Comparison of ENCODE assay signal across 20 mouse cellular contexts in the genomic region with DNA sequence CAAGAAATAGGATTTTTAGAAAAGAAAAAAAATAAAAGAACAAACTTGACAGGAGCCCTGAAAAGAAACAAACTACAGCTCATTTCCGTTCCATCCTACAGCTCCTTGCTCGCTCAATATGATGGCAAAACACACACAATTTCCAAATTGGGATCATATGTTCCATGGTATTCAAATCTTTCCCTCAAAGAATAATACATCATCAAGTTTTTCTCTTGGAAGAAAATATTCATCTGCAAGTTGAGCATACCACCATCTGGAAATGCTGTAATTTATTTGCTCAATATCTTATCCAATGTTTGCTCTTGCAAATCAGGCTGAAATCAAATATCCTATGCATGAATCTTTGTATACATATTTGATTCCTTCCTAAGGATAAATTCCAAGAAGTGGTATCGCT.
A peak's percentile ranks its signal among the peaks of the same experiment; 100 is the strongest.
DNase-seq lines count a peak whose midpoint lies in the region; ATAC-seq and TF ChIP-seq lines count a peak whose summit lies in the region.
"Had no signal": no experiment of that assay in that cellular context is flagged by ENCODE, and none has a peak within 500 bp of the region (broad histone marks: within the 10 kb centered on the region; RNA-seq: fewer than 3 reads in every experiment).

No protein-coding gene starts in this region.

- no peak for ATAC-seq in embryonic facial prominence, embryonic 13.5 days (ENCODE audit: insufficient number of reproducible peaks, insufficient read depth, low FRiP score, low TSS enrichment, low read depth)
- ATAC-seq in forebrain, postnatal 0 days: peak; percentile 45; the same call in 1 of the 2 replicates
- ATAC-seq in embryonic facial prominence, embryonic 15.5 days (ENCODE audit: insufficient number of reproducible peaks, low FRiP score, low TSS enrichment, low read depth): no peak
- ATAC-seq: forebrain, embryonic 15.5 days had no signal

- no peak overlapping the region for H3K9ac ChIP-seq in embryonic facial prominence, embryonic 13.5 days
- H3K9ac ChIP-seq in forebrain, postnatal 0 days: no peak overlapping the region
- no peak overlapping the region for H3K9ac ChIP-seq in embryonic facial prominence, embryonic 15.5 days
- H3K9ac ChIP-seq: forebrain, embryonic 12.5 days; forebrain, embryonic 15.5 days had no signal

- H3K4me3 ChIP-seq in embryonic facial prominence, embryonic 13.5 days: no peak overlapping the region
- H3K4me3 ChIP-seq in embryonic facial prominence, embryonic 10.5 days: no peak overlapping the region
- H3K4me3 ChIP-seq in forebrain, postnatal 0 days (ENCODE audit: low read depth, low read length): no peak overlapping the region
- H3K4me3 ChIP-seq in forebrain, embryonic 10.5 days: no peak overlapping the region
- H3K4me3 ChIP-seq in embryonic facial prominence, embryonic 15.5 days (replicated peaks): no peak overlapping the region
- H3K4me3 ChIP-seq: forebrain, embryonic 12.5 days; forebrain, embryonic 15.5 days; gastrocnemius, adult 2 months had no signal

- H3K27me3 ChIP-seq in embryonic facial prominence, embryonic 13.5 days: no peaks in the 10 kb centered on the region
- no peaks in the 10 kb centered on the region for H3K27me3 ChIP-seq in embryonic facial prominence, embryonic 10.5 days (replicated peaks; ENCODE audit: low read depth, poor library complexity, severe bottlenecking)
- no peaks in the 10 kb centered on the region for H3K27me3 ChIP-seq in forebrain, postnatal 0 days (ENCODE audit: insufficient read depth, low read length)
- no peaks in the 10 kb centered on the region for H3K27me3 ChIP-seq in forebrain, embryonic 10.5 days (ENCODE audit: poor library complexity, severe bottlenecking)
- H3K27me3 ChIP-seq in embryonic facial prominence, embryonic 15.5 days: no peaks in the 10 kb centered on the region
- H3K27me3 ChIP-seq: forebrain, embryonic 12.5 days; forebrain, embryonic 15.5 days had no signal

- no peaks in the 10 kb centered on the region for H3K36me3 ChIP-seq in embryonic facial prominence, embryonic 13.5 days
- H3K36me3 ChIP-seq in embryonic facial prominence, embryonic 10.5 days (replicated peaks): no peaks in the 10 kb centered on the region
- no peaks in the 10 kb centered on the region for H3K36me3 ChIP-seq in forebrain, postnatal 0 days (ENCODE audit: insufficient read depth)
- H3K36me3 ChIP-seq in forebrain, embryonic 10.5 days (replicated peaks): no peaks in the 10 kb centered on the region
- no peaks in the 10 kb centered on the region for H3K36me3 ChIP-seq in embryonic facial prominence, embryonic 15.5 days
- H3K36me3 ChIP-seq: forebrain, embryonic 12.5 days; forebrain, embryonic 15.5 days had no signal

- WGBS in embryonic facial prominence, embryonic 13.5 days: 41% methylated on average over 3 of the region's 3 CpGs
- WGBS in embryonic facial prominence, embryonic 10.5 days: 90% methylated on average over 3 of the region's 3 CpGs
- WGBS in forebrain, postnatal 0 days: 56% methylated on average over 3 of the region's 3 CpGs
- 94% methylated on average over 3 of the region's 3 CpGs for WGBS in forebrain, embryonic 10.5 days
- 44% methylated on average over 3 of the region's 3 CpGs for WGBS in embryonic facial prominence, embryonic 15.5 days

- no peak overlapping the region for H3K4me2 ChIP-seq in embryonic facial prominence, embryonic 13.5 days
- H3K4me2 ChIP-seq in forebrain, postnatal 0 days (ENCODE audit: low read depth): no peak overlapping the region
- H3K4me2 ChIP-seq in embryonic facial prominence, embryonic 15.5 days (replicated peaks): no peak overlapping the region
- H3K4me2 ChIP-seq: forebrain, embryonic 12.5 days; forebrain, embryonic 15.5 days had no signal

- no peaks in the 10 kb centered on the region for H3K9me3 ChIP-seq in embryonic facial prominence, embryonic 13.5 days
- H3K9me3 ChIP-seq in embryonic facial prominence, embryonic 10.5 days: no peaks in the 10 kb centered on the region
- H3K9me3 ChIP-seq in forebrain, postnatal 0 days (ENCODE audit: low read length): no peaks in the 10 kb centered on the region
- no peaks in the 10 kb centered on the region for H3K9me3 ChIP-seq in forebrain, embryonic 10.5 days
- no peaks in the 10 kb centered on the region for H3K9me3 ChIP-seq in embryonic facial prominence, embryonic 15.5 days (replicated peaks)
- H3K9me3 ChIP-seq: forebrain, embryonic 12.5 days; forebrain, embryonic 15.5 days had no signal

- no peak for DNase-seq in embryonic facial prominence, embryonic 10.5 days (ENCODE audit: low spot score)
- no peak for DNase-seq in forebrain, postnatal 0 days
- no peak for DNase-seq in forebrain, embryonic 10.5 days (ENCODE audit: extremely low spot score, low spot score)
- peak; percentile 1 for DNase-seq in heart, adult 11 months
- no peak for DNase-seq in heart, adult 8-10 months (ENCODE audit: low spot score)
- no peak for DNase-seq in gastrocnemius, adult 18-20 months (ENCODE audit: low spot score)
- DNase-seq: adrenal gland, adult 2 months; adrenal gland, postnatal 10 days; adrenal gland, postnatal 25 days; B cell, adult 2 months; cerebellum, adult 11-12 months; cerebellum, adult 2 months; cerebellum, adult 9-10 months; cerebellum, postnatal 10 days; cerebellum, postnatal 25 days; gastrocnemius, adult 2 months had no signal

- no peaks in the 10 kb centered on the region for H3K4me1 ChIP-seq in embryonic facial prominence, embryonic 13.5 days
- no peaks in the 10 kb centered on the region for H3K4me1 ChIP-seq in embryonic facial prominence, embryonic 10.5 days
- no peaks in the 10 kb centered on the region for H3K4me1 ChIP-seq in forebrain, postnatal 0 days (ENCODE audit: insufficient read depth)
- H3K4me1 ChIP-seq in forebrain, embryonic 10.5 days: no peaks in the 10 kb centered on the region
- H3K4me1 ChIP-seq in embryonic facial prominence, embryonic 15.5 days: 0 out of 2 replicates have a peak, but pooled peaks cover 4% of the 10 kb centered on the region
- H3K4me1 ChIP-seq: forebrain, embryonic 12.5 days; forebrain, embryonic 15.5 days had no signal

- H3K27ac ChIP-seq in embryonic facial prominence, embryonic 13.5 days: peak overlapping the region; percentile 28
- H3K27ac ChIP-seq in embryonic facial prominence, embryonic 10.5 days (replicated peaks): no peak overlapping the region
- H3K27ac ChIP-seq in forebrain, postnatal 0 days (ENCODE audit: low read depth, low read length): no peak overlapping the region
- H3K27ac ChIP-seq in forebrain, embryonic 10.5 days: no peak overlapping the region
- peak overlapping the region; percentile 48 for H3K27ac ChIP-seq in embryonic facial prominence, embryonic 15.5 days (replicated peaks)
- H3K27ac ChIP-seq: forebrain, embryonic 12.5 days; forebrain, embryonic 15.5 days; gastrocnemius, adult 2 months had no signal

- TF ChIP-seq CTCF in forebrain, postnatal 0 days (IDR thresholded peaks at IDR 0.05; ENCODE audit: low read depth): no peak

Comparison
In these comparisons a context has a peak if more than half of its experiments do, and no peak if none do; other contexts are left out.
1. H3K27ac ChIP-seq: peak in embryonic facial prominence, embryonic 13.5 days (single experiment) and embryonic facial prominence, embryonic 15.5 days (single experiment); none in embryonic facial prominence, embryonic 10.5 days (single experiment), forebrain, postnatal 0 days (single experiment) and forebrain, embryonic 10.5 days (single experiment).